Mouse (Mus musculus): ENCODE measurements around the gene Slc5a5. TPM values are rescaled to one million over a fixed set of nuclear protein-coding genes. Genes with fewer than 3 reads are reported as not detected.

The Slc5a5 gene
- total RNA-seq, 2 experiments from 2014 or later = 4.4 to 4.5 TPM

DNA sequence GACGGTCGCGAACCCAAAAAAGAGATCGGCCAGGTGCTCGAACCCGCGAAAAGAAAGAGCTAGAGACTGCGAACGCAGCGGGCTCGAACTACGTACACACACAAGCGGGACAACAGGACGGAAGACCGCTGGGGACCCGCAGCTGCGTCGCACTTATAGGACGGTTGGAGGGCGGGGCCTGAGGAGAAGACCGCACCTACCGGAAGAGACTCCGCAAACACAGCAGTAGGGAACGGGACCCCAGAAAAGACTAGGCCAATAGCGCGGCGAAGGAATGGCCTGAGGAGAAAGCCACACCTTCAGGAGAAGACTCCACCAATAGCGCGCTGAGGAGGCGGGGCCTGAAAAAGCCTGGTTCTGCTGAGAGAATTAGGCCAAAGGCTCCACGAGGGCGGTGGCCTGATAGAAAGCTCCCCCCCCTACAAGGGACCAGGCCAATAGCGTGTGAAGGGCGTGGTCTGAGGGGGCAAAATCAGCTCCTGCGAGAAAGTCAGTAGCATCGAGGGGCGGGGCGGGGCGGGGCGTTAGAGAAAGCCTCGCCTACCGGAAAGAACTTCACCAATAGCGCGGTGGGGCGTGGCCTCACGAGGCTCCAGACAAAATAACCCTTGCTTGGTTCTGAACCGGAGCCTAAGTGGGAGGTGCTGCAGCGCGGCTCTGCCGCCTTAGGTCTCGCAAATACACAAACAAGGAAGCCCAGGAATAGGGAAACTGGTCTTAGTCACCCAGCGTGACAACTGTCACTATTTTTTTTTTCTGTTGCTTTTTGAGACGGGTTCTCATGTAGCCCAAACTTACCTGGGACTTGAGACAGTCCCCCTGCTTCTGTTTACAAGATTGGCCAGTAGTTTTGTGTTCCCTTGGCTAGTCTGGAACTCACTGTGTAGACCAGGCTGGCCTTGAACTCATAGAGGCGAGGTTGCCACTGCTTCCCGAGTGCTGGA is 52.9 kb downstream of the Slc5a5 start, which contains the start of gene Arrdc2:
TSS of gene Arrdc2 (minus strand) at position 313 of the 944 bp plus-strand sequence.
- peak; percentile 100 for DNase-seq
- intact Hi-C loops (cut with DNase I) = loop anchor here (5.0 kb wide), 1 partner anchor 117 kb away; the partner anchor contains the start of gene Pde4c

DNA sequence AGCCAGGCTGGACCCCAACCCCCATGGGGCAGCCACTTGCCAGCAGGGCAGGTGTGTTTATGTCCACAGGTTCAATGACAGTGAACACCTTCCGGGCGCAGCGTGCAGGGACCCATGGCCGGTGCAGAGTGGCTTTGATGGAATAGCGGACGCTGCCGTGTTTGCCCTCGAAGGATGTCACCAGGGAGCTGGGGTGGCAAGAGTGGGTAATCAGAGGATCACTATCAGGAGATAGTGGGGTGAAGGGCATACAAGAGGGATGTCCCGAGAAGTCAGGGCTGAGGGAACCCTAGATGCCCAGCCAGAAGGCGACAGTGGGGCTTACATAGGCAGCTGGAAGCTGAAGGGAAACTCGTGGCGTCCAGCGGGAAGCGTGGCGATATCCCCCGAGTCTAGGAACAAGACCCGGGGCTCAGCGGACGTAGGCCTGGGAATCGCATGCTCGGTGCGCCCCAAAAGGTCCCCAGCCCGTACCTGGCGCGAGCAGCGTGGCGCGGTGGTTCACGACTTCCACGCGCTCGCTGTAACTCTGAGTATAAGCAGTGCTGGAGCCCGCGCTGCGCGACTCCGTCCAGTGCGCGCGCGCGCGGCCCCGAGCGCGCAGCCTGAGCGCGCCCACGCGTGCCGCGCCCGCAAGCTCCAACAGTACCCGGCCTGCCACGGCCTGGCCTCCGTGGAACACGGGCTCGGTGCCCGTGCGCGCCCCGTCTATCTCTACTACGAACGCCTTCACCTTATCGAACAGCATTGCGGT is 53.7 kb downstream of the Slc5a5 start:
- intact Hi-C loops (cut with DNase I) = no loop called here
- DNase-seq = no peak

DNA sequence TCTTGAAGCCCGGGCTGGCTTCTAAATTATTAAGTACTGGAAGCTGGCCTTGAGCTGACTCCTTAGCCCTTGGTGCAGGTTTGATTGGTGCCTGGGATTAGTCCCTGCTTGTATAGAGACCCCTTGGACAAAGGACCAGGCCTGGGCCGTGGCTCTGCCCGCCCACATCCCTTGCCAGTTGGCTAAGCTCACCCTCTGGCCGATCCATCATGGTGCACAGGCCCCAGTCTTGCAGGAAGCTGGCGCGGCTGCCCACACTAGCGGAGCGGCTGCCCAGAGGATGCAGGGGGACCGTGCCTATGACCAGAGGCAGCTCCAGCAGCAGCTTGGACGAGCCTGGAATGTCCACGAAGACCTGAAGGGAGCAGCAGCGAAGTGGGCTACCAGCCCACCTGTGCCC is 55.9 kb downstream of the Slc5a5 start:
- intact Hi-C loops (cut with DNase I) = no loop called here
- no peak for DNase-seq

DNA sequence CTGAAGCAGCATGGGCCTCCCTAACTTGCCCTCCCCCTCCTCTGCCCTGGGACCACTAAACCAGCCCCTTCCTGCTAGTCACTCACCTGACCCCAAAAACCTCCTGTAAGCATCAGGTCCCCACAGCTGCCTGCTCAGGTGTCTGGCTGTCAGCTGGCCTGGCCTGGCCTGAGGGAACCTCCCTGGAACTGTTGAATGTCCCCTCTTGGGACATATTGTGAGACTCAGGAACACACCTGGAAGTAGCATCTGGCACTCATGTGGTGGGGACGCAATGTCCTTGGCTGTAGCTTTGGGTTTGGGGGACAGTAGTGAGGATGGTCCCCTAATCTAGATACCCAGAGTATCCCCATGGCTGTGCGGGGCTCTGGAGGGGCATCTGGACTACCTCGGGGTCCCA is 58.5 kb downstream of the Slc5a5 start:
- DNase-seq = no peak

GRCm38 (mm10) chr8:70833520-70833919 is 59.0 kb downstream of the Slc5a5 start:
- peak; percentile 43 for DNase-seq
- intact Hi-C loops (cut with DNase I) = no loop called here

More for the DNA sequence above, 58.5 kb downstream of the Slc5a5 start:
- intact Hi-C loops (cut with DNase I) = no loop called here

- intact Hi-C loops (cut with DNase I) = no loop called here
- DNase-seq = no peak
These were observed 59.5 kb downstream of the Slc5a5 start for GRCm38 (mm10) chr8:70833018-70833482.

Small RNA genes within 50 kb of the gene (microRNA-seq; reads per million reads assigned to microRNA genes)
- 27.4 reads per million, percentile 38 among the genes with 10 or more reads in this experiment for gene Mir1969
- 2.1 reads per million for gene Mir7067

Other genes with a start within 250 kb of the Slc5a5 start
- 10 to 100 TPM; 29.7 to 30.5 TPM for gene Pgpep1, start 232.4 kb downstream of the Slc5a5 start, total RNA-seq (2021)
- gene Lsm4, start 219.5 kb downstream of the Slc5a5 start, total RNA-seq (2021) = 10 to 100 TPM; 85.2 to 93.7 TPM
- gene Jund, start 193.8 kb downstream of the Slc5a5 start, total RNA-seq (2021) = 100 to 1,000 TPM; 146 to 158 TPM
- under 1 TPM; 0.40 to 0.50 TPM for gene Iqcn, start 189.3 kb downstream of the Slc5a5 start, total RNA-seq (2021)
- not detected for gene Gm3336, start 174.2 kb downstream of the Slc5a5 start, total RNA-seq (2021)
- under 1 TPM; 0.56 to 0.66 TPM for gene Pde4c, start 169.0 kb downstream of the Slc5a5 start, total RNA-seq (2021)
- 100 to 1,000 TPM; 414 to 476 TPM for gene Rab3a, start 138.1 kb downstream of the Slc5a5 start, total RNA-seq (2021)
- gene Mpv17l2, start 131.8 kb downstream of the Slc5a5 start, total RNA-seq (2021) = 10 to 100 TPM; 31.7 to 32.6 TPM
- 100 to 1,000 TPM; 187 to 198 TPM for gene Pik3r2, start 116.0 kb downstream of the Slc5a5 start, total RNA-seq (2021)
- 10 to 100 TPM; 78.2 to 86.3 TPM for gene Mast3, start 87.7 kb downstream of the Slc5a5 start, total RNA-seq (2021)
- gene Il12rb1, start 84.3 kb downstream of the Slc5a5 start, total RNA-seq (2021) = under 1 TPM; 0.20 to 0.22 TPM
- gene Arrdc2, start 53.0 kb downstream of the Slc5a5 start, total RNA-seq (2021) = 10 to 100 TPM; 13.0 to 14.9 TPM
- 10 to 100 TPM; 29.6 to 48.2 TPM for gene Kcnn1, start 29.5 kb downstream of the Slc5a5 start, total RNA-seq (2021)
- gene Ccdc124, start 18.8 kb downstream of the Slc5a5 start, total RNA-seq (2021) = 10 to 100 TPM; 86.2 to 89.3 TPM
- 1,000 to 10,000 TPM in 1 of 2 experiments, 100 to 1,000 TPM in 1; 955 to 1,024 TPM for gene Rpl18a, start 4.7 kb upstream of the Slc5a5 start, total RNA-seq (2021)
- 10 to 100 TPM; 79.8 to 84.0 TPM for gene Map1s, start 13.2 kb upstream of the Slc5a5 start, total RNA-seq (2021)

All from left cerebral cortex, postnatal 4 days (tissue).